Mouse (Mus musculus) gonadal fat pad, adult 2 months (tissue): ENCODE results near the gene Sncg. TPM values are rescaled to one million over a fixed set of nuclear protein-coding genes. Genes with fewer than 3 reads are reported as not detected.

Experiments
- DNase-seq: peaks from one replicate; pipeline ENCODE4 v3.0.0-alpha.2; 2012; ENCODE audit warnings: low read depth
- polyA plus RNA-seq: library from polyadenylated mRNA; depleted of rRNA; stranded (reverse); fragments of >200 nt; gene quantifications from 2 replicates; pipeline ENCODE4 v1.2.3, GENCODE M21; 2012; rRNA removed

Sncg gene
- polyA plus RNA-seq, 1 experiment: 740 TPM

DNA sequence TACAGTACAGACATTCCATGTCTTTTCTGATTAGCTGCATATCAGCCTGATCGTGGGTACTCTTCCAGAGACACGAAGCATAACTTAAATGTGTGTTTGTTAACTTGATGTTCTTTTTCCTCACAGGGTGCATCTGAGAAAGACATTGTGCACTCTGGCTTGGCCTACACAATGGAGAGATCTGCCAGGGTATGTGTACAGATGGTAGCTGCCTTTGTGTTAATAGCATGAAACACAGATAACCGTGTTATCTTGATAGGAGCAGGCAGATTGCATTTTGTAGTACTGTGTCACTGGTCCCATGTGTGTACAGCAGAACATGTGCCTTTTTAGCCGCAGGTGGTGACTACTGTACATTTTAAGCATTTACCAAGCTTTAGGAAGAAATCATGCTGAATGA, 32.6 kb downstream of the Sncg start:
- DNase-seq: no peak

DNA sequence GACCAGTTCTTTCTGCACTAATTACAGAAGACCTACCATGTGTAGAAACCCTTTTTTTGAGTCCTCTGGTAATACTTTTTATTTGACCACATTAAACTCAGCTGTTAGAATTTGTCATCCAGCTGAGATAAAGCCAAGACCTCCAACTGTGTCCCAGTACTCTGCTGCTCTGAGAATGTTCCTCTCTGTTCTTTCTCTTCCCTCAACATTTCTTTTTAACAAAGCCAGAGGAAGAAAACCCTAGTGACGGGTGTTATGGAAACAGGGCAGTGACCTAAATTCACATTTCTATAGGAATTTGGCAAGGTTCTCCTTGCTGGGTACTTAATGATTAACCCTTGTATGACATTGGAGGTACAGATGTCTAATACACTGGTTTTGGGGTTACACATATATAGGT, 35.1 kb downstream of the Sncg start:
- no peak for DNase-seq

DNA sequence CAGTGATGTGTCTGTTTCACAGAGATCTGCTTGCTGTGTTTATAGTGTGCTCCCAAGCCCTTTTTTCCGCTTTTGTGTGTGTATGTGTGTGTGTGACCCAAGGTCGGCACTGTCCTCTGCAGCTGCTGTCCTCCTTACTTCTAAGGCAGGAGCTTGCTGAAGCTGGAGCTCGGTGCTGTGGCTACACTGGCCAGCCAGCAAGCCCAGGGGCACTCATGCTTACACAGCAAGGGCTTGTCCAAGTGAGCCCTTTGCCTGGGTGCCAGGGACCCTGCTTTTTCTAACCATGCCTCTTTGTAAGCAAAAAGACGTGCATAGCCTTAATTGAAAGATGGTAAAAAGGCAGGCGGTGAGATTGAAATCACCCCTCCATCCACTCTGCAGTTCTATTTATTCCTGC, 42.1 kb downstream of the Sncg start:
- DNase-seq: no peak

DNA sequence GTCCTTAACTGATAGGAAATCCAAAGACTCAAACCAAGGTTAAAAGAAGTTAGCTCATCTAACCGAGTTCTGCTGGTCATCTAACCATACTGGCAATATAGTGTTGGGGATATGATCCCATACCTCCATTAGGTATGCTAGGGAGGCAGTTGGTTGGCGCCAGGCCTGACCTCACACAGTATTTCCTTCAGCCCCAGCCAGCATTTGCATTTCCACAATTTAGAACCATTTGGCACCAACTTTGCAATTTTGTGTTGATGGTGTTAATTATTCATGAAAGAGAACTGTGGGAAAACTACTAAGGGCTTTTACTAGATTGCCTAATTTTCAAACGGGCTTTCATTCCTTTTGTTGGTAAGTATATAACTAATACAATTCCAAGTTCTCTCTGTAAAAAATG, 42.7 kb downstream of the Sncg start:
- DNase-seq: no peak

DNA sequence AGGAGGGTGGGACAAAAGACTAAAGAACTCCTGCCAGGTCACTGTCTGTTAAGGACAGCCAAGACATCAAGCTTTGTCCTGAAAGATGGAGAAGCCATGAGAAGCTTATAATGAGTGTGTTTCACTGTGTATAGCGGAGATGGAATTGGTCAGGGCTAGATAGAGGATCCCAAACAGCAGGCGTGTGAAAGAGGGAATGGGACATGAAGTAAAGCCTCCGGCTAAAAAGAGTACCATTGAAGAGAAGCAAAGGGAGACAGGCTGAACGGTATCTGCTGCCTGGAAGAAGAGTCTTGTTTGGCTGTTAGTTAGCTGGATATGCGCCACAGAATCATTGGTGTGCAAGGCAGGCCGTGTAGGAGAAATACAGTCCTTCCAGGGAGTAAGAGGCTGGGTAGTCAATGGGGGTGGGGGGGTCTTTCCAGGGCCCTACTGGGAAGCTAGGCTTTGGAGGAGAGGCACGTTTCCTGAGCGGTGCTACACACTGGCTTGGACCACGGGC, 43.9 kb downstream of the Sncg start:
- no peak for DNase-seq

DNA sequence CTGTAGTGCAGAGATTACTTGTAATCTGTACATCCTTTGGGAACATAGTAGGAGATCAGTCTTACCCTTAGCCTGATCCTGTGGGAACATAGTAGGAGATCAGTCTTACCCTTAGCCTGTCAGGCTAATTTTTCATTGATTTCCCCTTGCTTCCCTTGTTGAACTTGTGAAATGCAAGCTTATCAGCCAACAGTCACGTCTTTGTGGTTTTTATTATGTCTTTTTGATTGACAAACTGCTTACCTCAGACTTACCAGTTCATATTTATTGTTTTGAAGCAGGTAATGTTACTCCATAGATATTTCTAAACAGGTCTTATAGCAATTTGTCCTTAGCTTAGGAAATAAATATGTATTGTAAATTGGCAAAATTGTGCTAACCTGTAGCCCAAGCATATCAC, 47.0 kb downstream of the Sncg start:
- no peak for DNase-seq

DNA sequence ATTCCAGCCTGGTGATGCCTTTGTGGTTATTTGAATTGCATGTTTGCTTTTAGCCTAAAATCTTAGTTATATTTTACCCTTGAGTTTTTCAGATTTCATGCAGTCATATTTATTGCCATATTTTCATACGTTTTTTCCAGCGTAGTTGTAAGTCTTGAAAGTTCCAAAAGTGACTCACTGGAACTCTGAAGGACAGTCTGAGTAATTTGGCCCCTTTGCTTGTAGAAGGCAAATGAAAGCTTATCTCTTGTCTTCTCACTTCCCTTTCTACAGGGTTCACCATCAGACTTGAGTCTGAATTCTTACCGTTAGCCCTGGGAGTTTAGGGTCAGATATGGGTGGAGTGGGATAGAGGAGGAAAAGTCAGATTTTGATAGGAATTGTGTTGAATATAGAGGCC, 48.0 kb downstream of the Sncg start:
- DNase-seq: no peak

DNA sequence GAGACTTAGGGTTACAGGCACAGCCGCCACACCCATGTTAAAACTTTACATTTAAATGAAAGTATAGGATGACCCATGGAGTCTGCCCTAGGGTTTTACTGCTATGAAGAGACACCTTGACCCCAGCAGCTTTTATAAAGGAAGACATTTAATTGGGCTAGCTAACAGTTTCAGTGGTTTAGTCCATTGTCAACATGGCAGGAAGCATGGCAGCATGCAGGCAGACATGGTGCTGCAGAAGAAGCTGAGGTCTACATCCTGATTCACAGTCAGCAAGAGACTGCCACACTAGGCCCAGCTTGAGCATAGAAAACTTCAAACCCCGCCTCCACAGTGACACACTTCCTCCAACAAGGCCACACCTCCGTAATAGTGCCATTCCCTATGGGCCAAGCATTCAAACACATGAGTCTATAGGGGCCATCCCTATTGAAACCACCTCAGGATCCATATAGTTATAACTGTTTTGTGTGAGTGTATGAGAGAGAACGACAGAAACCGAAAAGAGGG, 51.0 kb downstream of the Sncg start:
- DNase-seq: no peak

Other genes with a start within 250 kb of the Sncg start
- gene Npy4r, start 222.3 kb downstream of the Sncg start, polyA plus RNA-seq: 0.11 and 0.14 TPM in 2 replicates
- gene Gprin2, start 173.1 kb downstream of the Sncg start, polyA plus RNA-seq: 0.34 and 0.51 TPM in 2 replicates
- gene Syt15, start 155.2 kb downstream of the Sncg start, polyA plus RNA-seq: 4.7 and 6.6 TPM in 2 replicates
- gene Shld2, start 64.3 kb downstream of the Sncg start, polyA plus RNA-seq: 4.9 and 5.9 TPM in 2 replicates
- 69.3 and 78.9 TPM in 2 replicates for gene Glud1, start 64.1 kb downstream of the Sncg start, polyA plus RNA-seq
- gene Fam25c, start 19.4 kb downstream of the Sncg start, polyA plus RNA-seq: not detected in 2 replicates
- gene Mmrn2, start 676 bp upstream of the Sncg start, polyA plus RNA-seq: 18.7 and 21.0 TPM in 2 replicates
- 21.9 and 22.7 TPM in 2 replicates for gene Bmpr1a, start 128.6 kb upstream of the Sncg start, polyA plus RNA-seq
- 0.61 and 0.70 TPM in 2 replicates for gene 9230112D13Rik, start 148.0 kb upstream of the Sncg start, polyA plus RNA-seq
- gene Ldb3, start 213.9 kb upstream of the Sncg start, polyA plus RNA-seq: 4.6 and 6.6 TPM in 2 replicates
- gene Opn4, start 225.4 kb upstream of the Sncg start, polyA plus RNA-seq: not detected in 2 replicates